Mouse (Mus musculus): ENCODE data around the gene Colgalt2. TPM values are rescaled to one million over a fixed set of nuclear protein-coding genes. Genes with fewer than 3 reads are reported as not detected.
A peak's percentile ranks its signal among the peaks of the same experiment; 100 is the strongest.
"Not testable (repeated sequence)": the region's sequence is repeated elsewhere in the genome, so short reads cannot be mapped to it uniquely, and the experiment has no call there.

Colgalt2 gene
- total RNA-seq, 2 experiments from 2014 or later = 5.6 to 5.7 TPM

DNA sequence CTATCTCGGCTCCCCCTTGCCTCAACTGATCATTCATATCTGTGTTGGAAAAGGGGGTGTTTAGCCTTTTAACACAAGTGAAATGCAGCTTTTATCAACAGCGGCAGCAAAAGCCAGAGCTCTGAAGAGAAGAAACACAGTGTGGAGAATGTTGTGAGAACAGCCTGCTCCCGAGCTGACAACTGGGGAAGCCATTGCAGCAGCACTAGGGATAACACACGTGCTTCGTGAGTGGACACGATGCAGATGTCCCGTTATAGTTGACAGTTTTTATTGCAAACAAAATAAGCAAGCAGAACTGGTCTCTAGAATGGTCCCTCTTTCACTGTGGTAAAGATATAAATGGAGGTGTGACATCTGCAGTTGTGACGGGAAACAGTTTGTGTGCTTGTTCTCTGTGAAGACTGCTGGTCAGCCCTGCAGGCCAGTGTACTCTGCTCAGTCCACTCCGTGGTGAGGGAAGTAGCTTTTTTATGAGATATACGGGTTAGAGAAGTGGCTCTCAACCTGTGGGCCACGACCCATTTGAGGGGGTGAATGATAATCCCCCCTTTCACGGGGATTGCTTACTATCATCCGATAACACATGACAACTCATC lies 16.8 kb downstream of the Colgalt2 start:
- DNase-seq (ENCODE audit: low spot score in 2 of 2) = no peak

DNA sequence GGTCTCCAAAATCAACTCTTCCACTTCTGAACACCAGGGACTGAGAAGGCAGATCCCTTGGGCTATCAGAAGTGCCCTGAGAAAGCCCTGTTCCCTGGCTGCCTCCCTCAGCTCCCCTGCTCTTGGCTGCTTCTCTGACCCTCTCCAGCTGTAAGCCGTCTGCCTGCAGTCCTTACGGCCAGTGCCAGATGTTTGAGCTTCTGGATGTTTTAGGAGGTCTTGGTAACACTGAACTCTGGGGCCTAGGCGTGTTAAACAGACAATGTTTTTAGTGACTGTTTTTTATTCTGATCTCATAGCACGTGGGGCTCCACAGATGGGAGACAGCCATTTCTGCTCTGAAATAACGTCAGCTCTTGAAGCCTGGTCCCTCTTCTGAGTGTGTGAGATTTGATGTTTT lies 18.0 kb downstream of the Colgalt2 start:
- DNase-seq (ENCODE audit: low spot score in 2 of 2) = no peak

DNA sequence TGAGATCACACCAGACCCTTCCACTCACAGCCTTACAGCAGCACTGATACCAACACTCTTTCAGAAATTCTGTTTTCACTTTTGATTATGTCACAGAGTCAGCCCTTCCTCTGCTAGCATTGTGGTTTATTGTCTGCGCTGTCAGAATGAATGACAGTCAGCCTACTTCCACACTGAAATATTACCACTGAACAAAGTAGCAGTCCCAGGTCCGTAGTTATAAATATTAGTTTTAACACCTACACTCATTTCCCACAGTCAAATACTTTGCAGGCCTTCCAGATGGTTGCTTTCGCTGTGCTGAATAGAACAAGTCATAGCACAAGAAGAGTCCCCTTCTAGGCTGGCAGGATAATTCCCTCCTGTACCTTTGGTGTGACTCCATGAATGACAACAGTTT lies 22.7 kb downstream of the Colgalt2 start:
- peak; percentile 6 to 50 for DNase-seq (ENCODE audit: low spot score in 2 of 2)

DNA sequence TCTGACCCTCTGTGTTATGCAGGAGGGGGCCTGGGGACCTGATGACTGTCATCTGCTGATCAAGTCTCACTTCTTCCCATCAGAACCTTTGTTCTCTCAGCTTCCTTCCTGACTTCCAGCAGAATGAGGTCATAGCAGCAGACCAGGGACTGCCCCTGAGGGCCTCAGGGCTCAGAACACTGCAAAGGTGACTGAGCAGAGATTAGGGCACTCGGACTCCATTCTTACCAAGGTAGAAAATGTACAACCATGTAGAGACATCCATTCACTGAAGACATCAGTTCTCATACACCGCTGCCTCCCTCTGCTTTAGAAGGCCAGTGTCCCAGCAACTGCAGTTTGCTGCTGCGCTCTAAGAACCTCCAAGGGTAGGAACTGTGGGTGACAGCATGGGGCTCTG lies 23.4 kb downstream of the Colgalt2 start:
- DNase-seq (ENCODE audit: low spot score in 2 of 2) = no peak

GRCm38 (mm10) chr1:152427912-152428581 lies 28.4 kb downstream of the Colgalt2 start:
- no peak for DNase-seq (ENCODE audit: low spot score in 2 of 2)

GRCm38 (mm10) chr1:152429805-152430204 lies 30.2 kb downstream of the Colgalt2 start:
- no peak for DNase-seq (ENCODE audit: low spot score in 2 of 2)

GRCm38 (mm10) chr1:152434166-152434565 lies 34.5 kb downstream of the Colgalt2 start:
- no peak for DNase-seq (ENCODE audit: low spot score in 2 of 2)

DNA sequence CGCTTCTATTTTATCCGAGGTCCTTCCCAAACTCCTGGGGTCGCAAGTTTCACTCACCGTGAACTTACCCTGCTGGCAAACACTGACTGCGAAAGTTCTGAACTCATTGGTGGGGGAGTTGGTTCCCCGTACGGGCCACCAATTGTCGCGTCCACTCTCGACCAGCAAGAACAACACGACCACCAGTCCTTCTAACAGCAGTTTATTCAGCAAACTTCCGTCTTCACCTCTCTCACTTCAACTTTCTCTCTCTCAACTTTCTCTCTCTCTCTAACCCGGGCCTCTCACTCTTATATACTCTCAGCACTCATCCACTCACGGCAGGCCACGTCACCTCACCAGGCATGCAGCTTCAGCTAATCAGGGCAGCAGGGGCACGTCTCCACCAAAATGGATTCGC lies 37.9 kb downstream of the Colgalt2 start:
- not testable (repeated sequence) for DNase-seq (ENCODE audit: low spot score in 2 of 2)

DNA sequence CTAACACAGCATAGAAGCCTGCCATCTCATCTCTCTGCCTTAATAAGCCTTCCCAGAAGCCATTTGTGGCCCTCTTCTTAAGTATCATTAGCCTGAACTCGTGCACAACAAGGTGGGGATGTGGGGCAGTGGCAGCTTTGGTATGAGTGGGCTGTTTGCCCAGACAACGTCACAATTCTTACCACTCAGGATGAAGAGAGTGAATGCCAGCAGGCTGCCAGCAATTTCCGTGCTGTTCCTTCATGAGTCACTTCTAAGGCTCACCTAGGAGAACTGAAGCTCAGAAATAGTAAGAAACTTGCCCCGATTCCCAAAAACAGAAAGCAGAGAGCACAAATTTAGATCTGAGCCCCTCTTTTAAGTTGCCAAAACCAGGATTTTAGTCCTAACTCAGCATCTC lies 39.8 kb downstream of the Colgalt2 start:
- no peak for DNase-seq (ENCODE audit: low spot score in 2 of 2)

DNA sequence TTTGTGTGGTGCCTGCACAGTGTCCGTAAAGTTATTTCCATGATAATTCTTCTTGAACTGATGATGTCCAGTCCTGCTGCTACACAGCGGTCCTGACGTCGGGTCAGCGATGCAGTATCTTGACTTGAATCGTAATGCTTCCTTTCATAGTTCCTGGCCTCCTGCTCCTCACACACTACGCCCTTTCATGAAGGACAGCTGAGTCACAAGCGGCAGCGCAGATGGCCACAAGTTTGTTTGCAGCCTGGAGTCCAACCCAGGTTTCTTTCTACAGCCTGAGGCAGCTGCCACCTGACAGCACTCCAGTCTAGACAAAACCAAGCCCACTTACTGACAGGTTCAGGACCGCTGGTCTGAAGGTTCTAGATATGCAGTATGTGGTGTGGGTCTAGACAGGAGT lies 40.2 kb downstream of the Colgalt2 start:
- no peak for DNase-seq (ENCODE audit: low spot score in 2 of 2)

GRCm38 (mm10) chr1:152444630-152445029 lies 45.0 kb downstream of the Colgalt2 start:
- DNase-seq (ENCODE audit: low spot score in 2 of 2) = no peak

DNA sequence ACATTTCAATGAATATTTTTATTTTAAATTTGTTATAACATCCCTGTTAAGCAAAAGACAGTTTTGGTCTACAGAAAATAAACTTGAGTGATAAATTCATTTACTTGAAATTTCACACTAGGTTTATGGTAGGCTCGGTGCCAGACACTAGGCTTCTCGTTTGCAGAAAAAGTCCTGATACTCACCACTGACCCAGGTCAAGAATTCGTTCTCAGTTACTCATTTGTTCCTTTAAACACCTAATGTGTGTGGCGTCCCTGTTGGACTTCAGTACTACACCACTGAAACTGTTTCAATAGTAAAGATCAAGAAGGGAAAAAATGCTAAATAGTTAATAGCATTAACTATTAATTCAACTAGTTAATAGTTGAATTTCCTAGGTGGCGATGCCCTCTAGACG lies 46.3 kb downstream of the Colgalt2 start:
- DNase-seq (ENCODE audit: low spot score in 2 of 2) = no peak

GRCm38 (mm10) chr1:152454536-152454935 lies 54.9 kb downstream of the Colgalt2 start:
- no peak for DNase-seq (ENCODE audit: low spot score in 2 of 2)

- no peak for DNase-seq (ENCODE audit: low spot score in 2 of 2)
Observed at GRCm38 (mm10) chr1:152455275-152456243, 55.9 kb downstream of the Colgalt2 start.

GRCm38 (mm10) chr1:152456266-152456665 lies 56.6 kb downstream of the Colgalt2 start:
- DNase-seq (ENCODE audit: low spot score in 2 of 2) = no peak

DNA sequence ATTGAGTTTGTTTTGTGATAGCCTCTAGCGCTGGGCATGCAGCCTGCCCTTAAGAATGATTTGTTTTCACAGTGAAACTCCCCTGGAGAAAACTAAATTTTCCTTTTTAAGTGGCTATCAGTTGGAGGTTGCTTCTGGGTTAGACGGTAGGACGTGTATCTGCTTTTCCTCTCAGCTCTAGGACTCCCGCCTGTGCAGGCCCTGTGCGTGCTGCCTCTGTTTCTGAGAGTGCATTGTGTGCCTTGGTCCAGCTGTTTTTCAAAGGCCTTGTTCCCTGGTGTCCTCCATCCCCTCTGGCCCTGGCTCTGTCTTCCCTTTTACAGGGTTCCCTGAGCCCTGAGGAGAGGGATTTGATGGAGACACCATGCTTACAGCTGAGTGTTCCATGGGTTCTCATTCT lies 58.0 kb downstream of the Colgalt2 start:
- no peak for DNase-seq (ENCODE audit: low spot score in 2 of 2)

GRCm38 (mm10) chr1:152458996-152459395 lies 59.4 kb downstream of the Colgalt2 start:
- no peak for DNase-seq (ENCODE audit: low spot score in 2 of 2)

DNA sequence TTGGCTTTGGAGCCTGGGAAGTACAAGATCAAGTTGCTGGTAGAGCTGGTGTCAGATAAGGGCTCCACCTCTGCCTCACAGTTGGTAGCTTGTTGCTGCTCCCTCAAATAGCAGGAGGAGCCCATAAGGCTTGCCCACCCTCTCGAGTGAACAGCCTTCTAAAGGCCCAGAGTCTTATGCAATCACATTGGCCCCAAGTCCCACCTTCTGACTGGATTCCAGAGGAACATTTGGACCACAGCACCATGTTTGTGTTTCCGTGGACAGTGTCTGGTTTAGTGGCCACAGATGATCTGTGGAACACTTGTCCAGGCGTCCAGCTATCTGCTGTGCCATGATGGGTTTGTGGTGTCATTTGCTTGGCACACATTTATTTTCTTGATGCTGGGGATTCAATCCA lies 61.3 kb downstream of the Colgalt2 start:
- DNase-seq (ENCODE audit: low spot score in 2 of 2) = no peak

GRCm38 (mm10) chr1:152461814-152462213 lies 62.2 kb downstream of the Colgalt2 start:
- no peak for DNase-seq (ENCODE audit: low spot score in 2 of 2)

DNA sequence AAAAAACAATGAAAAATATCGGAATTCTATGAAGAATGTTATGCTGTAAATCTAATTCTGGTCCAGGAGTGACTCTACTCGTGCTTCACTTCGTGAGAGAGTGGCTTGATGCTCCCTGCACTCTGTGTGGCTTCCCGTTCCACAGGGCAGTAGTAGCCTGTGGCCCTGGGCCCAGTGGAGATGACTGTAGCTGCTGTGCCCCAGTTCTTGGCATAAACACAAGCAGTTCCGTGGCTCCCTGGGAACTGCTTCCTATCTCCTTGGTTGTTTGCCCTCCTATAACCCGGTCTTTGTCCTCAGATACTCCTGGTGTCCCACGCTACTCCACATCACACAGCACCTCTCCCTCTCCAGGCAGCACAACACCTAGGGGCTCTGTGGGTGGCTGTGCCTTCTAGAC lies 62.7 kb downstream of the Colgalt2 start:
- DNase-seq (ENCODE audit: low spot score in 2 of 2) = no peak

- DNase-seq (ENCODE audit: low spot score in 2 of 2) = peak in 1 of 2 experiments; percentile 24
Observed at GRCm38 (mm10) chr1:152466280-152466679, 66.7 kb downstream of the Colgalt2 start.

GRCm38 (mm10) chr1:152468443-152468842 lies 68.8 kb downstream of the Colgalt2 start:
- peak; percentile 30 to 70 for DNase-seq (ENCODE audit: low spot score in 2 of 2)

Data from layer of hippocampus, adult 18-20 months (tissue).